Mouse (Mus musculus) myocyte (in vitro differentiated cells): ENCODE results near the gene Cd9. TPM values are rescaled to one million over a fixed set of nuclear protein-coding genes. Genes with fewer than 3 reads are reported as not detected.

Experiments
- H3K27me3 ChIP-seq: one replicate; pipeline ENCODE4 v1.6.1; 2011; ENCODE audit not compliant: control insufficient read depth, insufficient read depth, insufficient read length
- H3K36me3 ChIP-seq: one replicate; pipeline ENCODE4 v1.6.1; 2011; ENCODE audit not compliant: control insufficient read depth, insufficient read depth
- H3K4me2 ChIP-seq: one replicate; pipeline ENCODE4 v1.6.1; 2011; ENCODE audit warnings: low read depth, control low read depth
- H3K4me3 ChIP-seq: one replicate; pipeline ENCODE4 v1.5.1; 2011; ENCODE audit warnings: mild to moderate bottlenecking, control low read depth, moderate library complexity
- H3K79me2 ChIP-seq: one replicate; pipeline ENCODE4 v1.6.1; 2011; ENCODE audit not compliant: control insufficient read depth, insufficient read depth
- H3ac ChIP-seq: one replicate; pipeline ENCODE4 v1.6.1; 2011; ENCODE audit not compliant: control insufficient read depth, insufficient read length
- CEBPB ChIP-seq: IDR thresholded peaks from 2 replicates; pipeline ENCODE4 v1.6.1; 2011; ENCODE audit warnings: mild to moderate bottlenecking, moderate library complexity; ENCODE audit not compliant: poor library complexity, insufficient read depth, severe bottlenecking
- E2F4 ChIP-seq: IDR thresholded peaks from one replicate; pipeline ENCODE4 v1.6.1; 2011; ENCODE audit warnings: mild to moderate bottlenecking, control low read depth, moderate library complexity; ENCODE audit not compliant: insufficient read depth
- MAX ChIP-seq: IDR thresholded peaks from one replicate; pipeline ENCODE4 v1.6.1; 2011; ENCODE audit warnings: low read depth, mild to moderate bottlenecking, control low read depth
- MYOD1 ChIP-seq, 3 experiments: IDR thresholded peaks; one replicate each; pipeline ENCODE4 v1.6.1; 2011; ENCODE audit warnings: control low read depth in 2 of 3, low read depth in 2 of 3, mild to moderate bottlenecking in 2 of 3, moderate library complexity in 1 of 3; ENCODE audit not compliant: insufficient read length in 2 of 3, control insufficient read depth in 1 of 3
- MYOG ChIP-seq, 3 experiments: IDR thresholded peaks; one replicate each; pipeline ENCODE4 v1.6.1; 2011; ENCODE audit warnings: control low read depth in 2 of 3, low read depth in 2 of 3, mild to moderate bottlenecking in 2 of 3; ENCODE audit not compliant: insufficient read length in 2 of 3, control insufficient read depth in 1 of 3, insufficient read depth in 1 of 3
- POLR2A ChIP-seq: IDR thresholded peaks from one replicate; pipeline ENCODE4 v1.6.1; 2011; ENCODE audit warnings: low read depth, mild to moderate bottlenecking, control low read depth, moderate library complexity; ENCODE audit not compliant: insufficient read length
- POLR2AphosphoS2 ChIP-seq: IDR thresholded peaks from one replicate; pipeline ENCODE4 v1.6.1; 2011; ENCODE audit warnings: low read depth, control low read depth; ENCODE audit not compliant: insufficient read length
- REST ChIP-seq: IDR thresholded peaks from one replicate; pipeline ENCODE4 v1.6.1; 2011; ENCODE audit warnings: mild to moderate bottlenecking, control low read depth, moderate library complexity; ENCODE audit not compliant: insufficient read depth, insufficient read length
- SRF ChIP-seq: IDR thresholded peaks from one replicate; pipeline ENCODE4 v1.6.1; 2011; ENCODE audit warnings: low read depth; ENCODE audit not compliant: control insufficient read depth, insufficient read length
- TCF12 ChIP-seq: IDR thresholded peaks from one replicate; pipeline ENCODE4 v1.6.1; 2011; ENCODE audit warnings: mild to moderate bottlenecking, control low read depth; ENCODE audit not compliant: poor library complexity, insufficient read depth, severe bottlenecking
- TCF3 ChIP-seq: IDR thresholded peaks from one replicate; pipeline ENCODE4 v1.6.1; 2011; ENCODE audit warnings: low read depth, control low read depth; ENCODE audit not compliant: insufficient read length
- USF1 ChIP-seq: IDR thresholded peaks from one replicate; pipeline ENCODE4 v1.6.1; 2011; ENCODE audit warnings: low read depth, mild to moderate bottlenecking, control low read depth, moderate library complexity
- polyA plus RNA-seq: library from polyadenylated mRNA; unstranded; fragments of >200 nt; fragmentation: generic; extraction: Trizol; gene quantifications from one replicate; pipeline ENCODE4 v1.2.1, GENCODE M21; 2012; ENCODE audit warnings: missing spikeins

Cd9 gene
- polyA plus RNA-seq, 1 experiment: 216 TPM

DNA sequence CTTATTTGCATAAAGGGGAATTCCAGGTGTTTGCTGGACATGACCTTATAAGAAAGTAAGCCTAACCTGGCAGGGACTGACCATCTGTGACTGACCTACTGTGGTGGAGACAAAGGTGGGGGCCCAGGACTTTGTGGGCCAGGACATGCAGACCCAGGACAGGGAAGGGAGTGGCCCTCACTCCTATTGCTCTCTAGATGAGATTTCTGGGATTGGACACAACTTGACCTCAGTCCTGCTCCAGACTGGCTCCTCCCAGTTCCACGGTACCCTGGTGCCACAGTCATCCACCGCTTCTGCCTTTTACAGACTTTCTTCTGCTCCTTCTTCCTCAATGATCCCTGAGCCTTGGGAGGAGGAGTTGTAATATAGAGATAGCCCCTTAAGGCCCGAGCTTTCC lies 63.6 kb downstream of the Cd9 start:
- Histone ChIP-seq H3K36me3 (no peaks in the 10 kb centered on the region), H3K4me3 (no peak overlapping the region), H3ac (no peak overlapping the region), H3K4me2 (no peak overlapping the region), H3K27me3 (no peaks in the 10 kb centered on the region), H3K79me2 (no peaks in the 10 kb centered on the region)
- TF ChIP-seq CEBPB: no peak
- TF ChIP-seq REST: no peak
- TF ChIP-seq USF1: no peak
- no peak for TF ChIP-seq POLR2A
- TF ChIP-seq MYOG (IDR thresholded peaks at IDR 0.05; ENCODE audit: control insufficient read depth in 1 of 3, insufficient read depth in 1 of 3, insufficient read length in 2 of 3, low read depth in 2 of 3): no peak
- TF ChIP-seq TCF12: no peak
- TF ChIP-seq POLR2AphosphoS2: no peak
- no peak for TF ChIP-seq MYOD1 (IDR thresholded peaks at IDR 0.05; ENCODE audit: control insufficient read depth in 1 of 3, insufficient read length in 2 of 3, low read depth in 2 of 3)
- TF ChIP-seq SRF: no peak
- TF ChIP-seq MAX: no peak
- no peak for TF ChIP-seq E2F4
- no peak for TF ChIP-seq TCF3

GRCm38 (mm10) chr6:125430358-125430958 lies 64.1 kb downstream of the Cd9 start:
- Histone ChIP-seq H3ac (no peak overlapping the region), H3K27me3 (no peaks in the 10 kb centered on the region), H3K4me3 (no peak overlapping the region), H3K79me2 (no peaks in the 10 kb centered on the region), H3K4me2 (no peak overlapping the region), H3K36me3 (no peaks in the 10 kb centered on the region)
- TF ChIP-seq POLR2A (no peak), MAX (no peak), SRF (no peak), POLR2AphosphoS2 (no peak), MYOG (IDR thresholded peaks at IDR 0.05; ENCODE audit: control insufficient read depth in 1 of 3, insufficient read depth in 1 of 3, insufficient read length in 2 of 3, low read depth in 2 of 3) (no peak), E2F4 (no peak), MYOD1 (IDR thresholded peaks at IDR 0.05; ENCODE audit: control insufficient read depth in 1 of 3, insufficient read length in 2 of 3, low read depth in 2 of 3) (no peak), REST (no peak), TCF12 (no peak), CEBPB (no peak), TCF3 (no peak)

GRCm38 (mm10) chr6:125429741-125430140 lies 64.8 kb downstream of the Cd9 start:
- Histone ChIP-seq H3K4me2 (no peak overlapping the region), H3K79me2 (no peaks in the 10 kb centered on the region)

DNA sequence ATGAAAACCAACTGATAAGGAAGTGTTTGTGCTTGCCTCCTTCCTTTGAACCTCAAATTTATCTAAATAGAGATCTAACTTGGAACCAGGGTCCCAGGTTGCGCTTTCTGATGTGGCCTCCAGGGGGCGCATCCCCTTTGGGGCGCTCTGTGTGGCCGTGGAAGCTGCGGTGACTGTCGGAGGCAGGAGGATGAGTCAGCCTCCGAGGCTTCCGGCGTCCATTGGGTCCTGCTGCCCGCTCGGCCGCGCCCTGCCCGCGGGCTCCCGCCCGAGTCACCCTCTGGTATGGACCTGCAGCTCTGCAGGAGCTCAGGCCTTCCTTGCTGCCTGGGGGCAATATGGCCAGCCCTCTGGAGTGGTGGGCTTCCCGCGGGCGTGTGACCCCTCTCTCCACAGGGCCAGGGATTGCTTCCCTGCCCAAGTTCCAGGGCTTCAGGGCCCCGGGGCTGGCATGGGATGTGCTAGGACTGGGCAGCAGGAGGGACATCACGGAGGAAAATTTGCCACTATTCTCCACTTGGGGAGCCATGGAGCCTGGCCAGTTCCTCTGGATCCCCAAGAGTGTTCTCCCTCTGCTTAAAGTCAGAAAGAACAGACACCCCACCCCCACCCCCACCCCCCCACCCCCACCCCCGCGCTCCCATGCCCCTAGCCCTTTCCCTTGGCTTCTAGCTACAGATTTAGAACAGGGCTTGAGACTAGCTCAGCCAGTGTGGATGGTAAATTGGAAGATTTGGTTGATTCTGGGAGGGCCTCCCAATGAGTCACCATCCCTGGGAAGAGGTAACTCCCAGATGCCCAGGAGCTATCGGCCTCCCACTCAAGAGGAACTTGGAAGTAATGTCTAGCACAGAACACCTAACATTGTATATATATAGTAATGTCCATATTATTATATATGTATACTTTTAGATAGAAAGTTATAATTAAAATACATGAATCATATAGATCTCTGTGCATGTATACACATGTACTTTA lies 67.9 kb downstream of the Cd9 start:
- H3K79me2 ChIP-seq: no peaks in the 10 kb centered on the region
- no peaks in the 10 kb centered on the region for H3K27me3 ChIP-seq
- peak overlapping the region; percentile 76 for H3K4me2 ChIP-seq
- peak overlapping the region; percentile 22 for H3K4me3 ChIP-seq
- TF ChIP-seq E2F4 (no peak), CEBPB (no peak), TCF12 (no peak), TCF3 (no peak), SRF (peak; percentile 39), REST (no peak), MYOD1 (IDR thresholded peaks at IDR 0.05; ENCODE audit: control insufficient read depth in 1 of 3, insufficient read length in 2 of 3, low read depth in 2 of 3) (peak in 1 of 3 experiments; percentile 54), MAX (no peak), POLR2A (peak; percentile 67), USF1 (no peak), MYOG (IDR thresholded peaks at IDR 0.05; ENCODE audit: control insufficient read depth in 1 of 3, insufficient read depth in 1 of 3, insufficient read length in 2 of 3, low read depth in 2 of 3) (peak in 1 of 3 experiments; percentile 40), POLR2AphosphoS2 (peak; percentile 34)
- H3ac ChIP-seq: no peak overlapping the region
- no peaks in the 10 kb centered on the region for H3K36me3 ChIP-seq

More at GRCm38 (mm10) chr6:125429741-125430140, 64.8 kb downstream of the Cd9 start:
- TF ChIP-seq E2F4: no peak
- TF ChIP-seq TCF12: no peak
- TF ChIP-seq USF1: no peak
- no peak for TF ChIP-seq POLR2A
- TF ChIP-seq MYOG (IDR thresholded peaks at IDR 0.05; ENCODE audit: control insufficient read depth in 1 of 3, insufficient read depth in 1 of 3, insufficient read length in 2 of 3, low read depth in 2 of 3): no peak
- no peak for TF ChIP-seq POLR2AphosphoS2
- TF ChIP-seq SRF: no peak
- TF ChIP-seq MAX: no peak
- TF ChIP-seq REST: no peak
- TF ChIP-seq MYOD1 (IDR thresholded peaks at IDR 0.05; ENCODE audit: control insufficient read depth in 1 of 3, insufficient read length in 2 of 3, low read depth in 2 of 3): no peak
- no peak for TF ChIP-seq CEBPB
- no peak for TF ChIP-seq TCF3
- Histone ChIP-seq H3K36me3 (no peaks in the 10 kb centered on the region), H3K4me3 (no peak overlapping the region), H3ac (no peak overlapping the region), H3K27me3 (no peaks in the 10 kb centered on the region)
